Mouse (Mus musculus) E14TG2a.4 (cell line): ENCODE data around the gene Mettl24.
A peak's percentile ranks its signal among the peaks of the same experiment; 100 is the strongest.
"Not testable (repeated sequence)": the region's sequence is repeated elsewhere in the genome, so short reads cannot be mapped to it uniquely, and the experiment has no call there.

Experiments
- CTCF ChIP-seq: conservative IDR thresholded peaks from 2 replicates; pipeline ENCODE4 v1.5.1; 2014; ENCODE audit warnings: low read length
- NANOG ChIP-seq: IDR thresholded peaks from 2 replicates; pipeline ENCODE4 v1.6.1; 2014; ENCODE audit warnings: borderline replicate concordance, low read length, mixed read lengths

- TF ChIP-seq CTCF, result not testable (repeated sequence)
- TF ChIP-seq NANOG, result peak; percentile 59; the same call in 1 of the 2 replicates
Measured at GRCm38 (mm10) chr10:40809411-40809910, 126.4 kb downstream of the Mettl24 start.
